Mouse (Mus musculus) intestine, embryonic 14.5 days (tissue): ENCODE data around the gene Carhsp1. TPM values are rescaled to one million over a fixed set of nuclear protein-coding genes. Genes with fewer than 3 reads are reported as not detected.

Experiments used
- ATAC-seq: fragments of 200-750 bp; cut with Nextera tagmentation; replicated peaks from 2 replicates; pipeline ENCODE4 v1.8.0; 2017; ENCODE audit warnings: low read depth, moderate number of reproducible peaks, moderate TSS enrichment, moderate library complexity; ENCODE audit not compliant: low FRiP score, low TSS enrichment
- DNase-seq: peaks from one replicate; pipeline ENCODE4 v3.0.0-alpha.2; 2018; ENCODE audit warnings: low spot score
- H3K27ac ChIP-seq: fragments of 300-500 bp; sonication (generic); 2 replicates; pipeline ENCODE4 v1.5.1; 2014; ENCODE audit warnings: low read depth, mild to moderate bottlenecking, control low read depth
- H3K27me3 ChIP-seq: fragments of 300-500 bp; sonication (generic); replicated peaks from 2 replicates; pipeline ENCODE4 v1.6.1; 2014; ENCODE audit warnings: low read length, control low read depth; ENCODE audit not compliant: control insufficient read depth, insufficient read depth
- H3K36me3 ChIP-seq: fragments of 300-500 bp; sonication (generic); 2 replicates; pipeline ENCODE4 v1.6.1; 2014; ENCODE audit warnings: low read length, control low read depth; ENCODE audit not compliant: control insufficient read depth, insufficient read depth
- H3K4me1 ChIP-seq: fragments of 300-500 bp; sonication (generic); replicated peaks from 2 replicates; pipeline ENCODE4 v1.6.1; 2014; ENCODE audit warnings: low read length, control low read depth, mixed read lengths; ENCODE audit not compliant: control insufficient read depth, insufficient read depth
- H3K4me2 ChIP-seq: fragments of 300-500 bp; sonication (generic); 2 replicates; pipeline ENCODE4 v1.6.1; 2014; ENCODE audit warnings: low read length
- H3K4me3 ChIP-seq: fragments of 300-500 bp; sonication (generic); 2 replicates; pipeline ENCODE4 v1.5.1; 2014; ENCODE audit warnings: low read depth, low read length, control low read depth, mixed read lengths
- H3K9ac ChIP-seq: fragments of 300-500 bp; sonication (generic); 2 replicates; pipeline ENCODE4 v1.6.1; 2014; ENCODE audit warnings: mild to moderate bottlenecking, low read length
- H3K9me3 ChIP-seq: fragments of 300-500 bp; sonication (generic); 2 replicates; pipeline ENCODE4 v1.6.1; 2016; ENCODE audit warnings: low read length, control low read depth; ENCODE audit not compliant: control insufficient read depth
- WGBS: fragments of 180-500 bp; shearing (Covaris S2); extraction: QIAGEN DNeasy Blood & Tissue Kit; methylation state at CpG from one replicate; pipeline ENCODE4 v1.1.7; 2014; 5-methylcytosine and 5-hydroxymethylcytosine counted together
- polyA plus RNA-seq: library from polyadenylated mRNA; unstranded; fragments of >200 nt; fragmentation: Nextera tagmentation; extraction: Ambion mirVana; gene quantifications from 2 replicates; pipeline ENCODE4 v1.2.1, GENCODE M21; 2014

Carhsp1 gene
- polyA plus RNA-seq, 1 experiment from 2014 or later: 41.5 TPM

DNA sequence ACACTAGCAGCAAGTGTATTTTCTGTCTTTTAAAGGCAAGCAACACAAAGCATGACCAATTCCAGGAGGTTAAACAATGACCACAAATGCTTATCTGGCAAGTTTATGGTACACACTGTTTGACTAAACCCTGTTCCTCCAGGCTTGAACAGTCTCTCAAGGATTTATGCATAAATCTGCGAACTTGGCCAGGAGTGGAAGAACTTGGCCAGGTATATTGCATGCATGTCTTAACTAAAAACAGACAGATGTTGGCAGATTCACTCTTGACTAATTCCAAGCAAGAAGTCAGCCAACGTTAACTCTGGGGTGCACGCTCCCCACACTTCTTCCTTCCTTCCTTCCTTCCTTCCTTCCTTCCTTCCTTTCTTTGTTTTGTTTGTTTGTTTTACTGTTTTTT, 7.8 kb upstream of the Carhsp1 start:
- ATAC-seq: no peak
- Histone ChIP-seq H3K27ac (no peak overlapping the region), H3K4me2 (no peak overlapping the region), H3K27me3 (no peaks in the 10 kb centered on the region), H3K9me3 (no peaks in the 10 kb centered on the region), H3K36me3 (no peaks in the 10 kb centered on the region), H3K4me1 (no peaks in the 10 kb centered on the region), H3K4me3 (no peak overlapping the region), H3K9ac (no peak overlapping the region)
- no peak for DNase-seq
- WGBS: 63% methylated on average over 3 of the region's 3 CpGs

DNA sequence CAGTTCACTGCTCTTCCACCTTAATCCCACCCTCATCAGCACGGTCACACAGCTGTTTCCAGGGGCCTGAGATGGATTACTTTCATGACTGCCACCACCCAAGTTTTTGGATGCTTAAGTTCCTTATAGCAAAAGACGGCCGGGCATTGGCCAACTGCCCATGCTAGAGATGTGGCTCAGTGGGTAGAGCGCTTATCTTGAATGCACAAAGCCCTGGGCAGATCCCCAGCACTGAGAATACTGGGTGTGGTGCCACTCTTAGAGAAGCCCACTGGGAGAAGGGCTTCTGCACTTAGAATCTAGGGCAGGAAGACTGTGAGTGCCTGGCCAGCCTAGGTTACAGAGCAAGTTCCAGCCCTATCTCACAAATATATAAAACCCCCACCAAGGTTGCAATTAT, 6.7 kb upstream of the Carhsp1 start:
- Histone ChIP-seq H3K9ac (no peak overlapping the region), H3K4me1 (no peaks in the 10 kb centered on the region), H3K4me2 (no peak overlapping the region), H3K36me3 (no peaks in the 10 kb centered on the region), H3K27me3 (no peaks in the 10 kb centered on the region), H3K27ac (no peak overlapping the region), H3K4me3 (no peak overlapping the region), H3K9me3 (no peaks in the 10 kb centered on the region)
- 86% methylated on average over 4 of the region's 4 CpGs for WGBS
- DNase-seq: no peak
- ATAC-seq: no peak

DNA sequence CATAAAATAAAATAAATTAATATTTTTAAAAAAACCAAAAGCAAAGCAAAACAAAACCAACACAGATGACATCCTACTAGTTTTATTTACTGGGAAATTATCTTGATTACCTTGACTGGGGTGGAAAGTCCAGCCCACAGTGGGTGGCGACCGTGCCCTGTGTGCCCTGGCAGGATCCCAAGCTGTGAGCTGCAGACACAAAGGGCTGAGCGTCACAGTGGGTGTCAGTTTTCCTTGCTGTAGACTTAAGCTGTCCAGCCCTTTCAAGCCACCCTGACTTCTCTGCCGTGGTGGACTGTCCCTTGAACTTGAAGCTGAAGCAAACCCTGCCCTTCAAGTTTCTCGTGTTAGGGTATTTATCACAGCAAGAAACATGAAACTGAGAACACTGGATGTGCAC, 6.1 kb upstream of the Carhsp1 start:
- no peak overlapping the region for H3K4me3 ChIP-seq
- no peak overlapping the region for H3K9ac ChIP-seq
- no peak overlapping the region for H3K27ac ChIP-seq
- H3K27me3 ChIP-seq: no peaks in the 10 kb centered on the region
- WGBS: 73% methylated on average over 5 of the region's 5 CpGs
- no peaks in the 10 kb centered on the region for H3K36me3 ChIP-seq
- no peaks in the 10 kb centered on the region for H3K4me1 ChIP-seq
- no peak overlapping the region for H3K4me2 ChIP-seq
- ATAC-seq (no peak), DNase-seq (no peak)
- no peaks in the 10 kb centered on the region for H3K9me3 ChIP-seq

DNA sequence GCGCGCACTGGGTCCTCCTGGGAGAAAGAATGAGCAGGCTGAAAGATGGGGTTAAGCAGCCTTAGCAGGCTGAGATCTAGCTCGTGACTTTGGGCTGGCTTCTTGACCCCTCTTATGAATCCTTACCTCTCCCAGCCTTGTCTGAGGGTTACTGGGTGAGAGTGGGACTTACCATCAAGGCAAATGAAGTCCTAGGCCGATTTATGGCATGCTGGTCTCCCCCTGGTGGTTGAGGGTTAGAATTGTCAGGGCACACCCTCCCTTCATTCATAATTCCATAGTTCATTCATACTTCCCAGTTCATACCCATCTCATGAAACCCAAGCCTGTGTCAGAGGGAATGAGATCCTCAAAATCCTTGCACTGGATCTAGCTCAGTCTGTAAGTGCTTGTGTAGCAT, 4.8 kb upstream of the Carhsp1 start:
- Histone ChIP-seq H3K9me3 (no peaks in the 10 kb centered on the region), H3K4me1 (no peaks in the 10 kb centered on the region), H3K9ac (no peak overlapping the region), H3K36me3 (no peaks in the 10 kb centered on the region), H3K4me2 (no peak overlapping the region), H3K27me3 (no peaks in the 10 kb centered on the region), H3K27ac (no peak overlapping the region), H3K4me3 (no peak overlapping the region)
- DNase-seq (peak; percentile 63), ATAC-seq (no peak)
- WGBS: 54% methylated on average over 4 of the region's 4 CpGs

DNA sequence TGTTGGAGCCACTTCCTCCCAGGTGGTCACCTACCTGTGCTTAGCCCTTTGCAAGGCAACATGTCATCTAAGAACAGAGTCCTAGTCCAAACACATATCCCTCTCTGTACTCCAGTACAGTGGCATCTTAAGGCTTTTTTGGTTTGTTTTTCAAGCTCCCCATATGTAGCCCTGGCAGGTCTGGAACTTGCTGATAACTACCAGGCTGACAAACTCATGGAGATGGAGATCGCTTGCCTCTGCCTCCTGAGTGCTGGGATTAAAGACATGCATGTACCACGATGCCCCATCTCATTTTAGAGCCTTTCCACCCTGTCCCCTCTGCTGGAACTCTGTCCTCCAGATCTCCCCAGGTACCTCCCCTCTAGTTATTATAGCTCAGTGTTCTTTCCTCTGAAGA, 4.3 kb upstream of the Carhsp1 start:
- no peaks in the 10 kb centered on the region for H3K27me3 ChIP-seq
- 75% methylated on average over 2 of the region's 2 CpGs for WGBS
- H3K27ac ChIP-seq: no peak overlapping the region
- no peak overlapping the region for H3K4me2 ChIP-seq
- no peaks in the 10 kb centered on the region for H3K36me3 ChIP-seq
- DNase-seq: no peak
- H3K9ac ChIP-seq: no peak overlapping the region
- no peak overlapping the region for H3K4me3 ChIP-seq
- H3K9me3 ChIP-seq: no peaks in the 10 kb centered on the region
- ATAC-seq: no peak
- H3K4me1 ChIP-seq: no peaks in the 10 kb centered on the region

DNA sequence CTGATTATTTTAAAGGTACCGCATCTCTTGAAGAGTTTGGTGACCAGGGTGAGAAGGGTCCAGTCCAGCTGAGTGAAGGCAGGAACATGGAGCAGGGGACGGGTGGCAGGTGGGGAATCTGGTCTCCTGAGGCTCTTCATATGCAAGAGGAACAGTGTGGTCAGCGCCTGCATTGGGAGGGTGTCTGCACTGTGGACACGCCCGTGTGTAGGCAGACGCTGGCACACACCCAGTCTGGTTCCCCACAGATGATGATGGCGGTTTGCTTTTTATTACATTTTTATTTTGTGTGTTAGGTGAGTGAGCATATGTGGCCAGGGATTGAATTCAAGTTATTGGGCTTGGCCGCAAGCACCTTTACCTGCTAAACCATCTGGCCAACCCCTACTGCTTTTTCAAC, 3.6 kb upstream of the Carhsp1 start:
- ATAC-seq: no peak
- WGBS: 83% methylated on average over 8 of the region's 8 CpGs
- no peaks in the 10 kb centered on the region for H3K27me3 ChIP-seq
- H3K27ac ChIP-seq: no peak overlapping the region
- no peak for DNase-seq
- H3K4me1 ChIP-seq: peaks cover 3% of the 10 kb centered on the region
- no peak overlapping the region for H3K4me3 ChIP-seq
- H3K9ac ChIP-seq: no peak overlapping the region
- H3K9me3 ChIP-seq: no peaks in the 10 kb centered on the region
- H3K4me2 ChIP-seq: no peak overlapping the region
- no peaks in the 10 kb centered on the region for H3K36me3 ChIP-seq

DNA sequence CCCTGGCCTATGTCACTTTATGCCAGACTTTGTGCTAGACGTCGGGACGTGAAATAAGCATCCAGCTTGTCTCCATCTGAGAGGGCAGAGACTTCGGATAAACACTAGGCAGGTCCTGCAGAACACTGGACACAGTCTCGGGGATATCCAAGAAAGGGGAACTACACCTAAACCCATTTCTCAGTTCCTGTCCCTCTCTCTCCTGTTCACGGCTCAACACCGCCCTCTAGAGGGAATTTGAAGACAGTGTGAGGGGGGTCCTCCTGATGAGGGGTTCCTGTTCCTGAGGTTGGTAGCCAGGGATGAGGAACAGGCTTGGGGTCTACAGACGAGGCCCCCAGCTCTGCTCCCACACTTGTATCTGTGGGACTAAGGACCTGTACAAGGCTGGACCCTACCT, 2.2 kb upstream of the Carhsp1 start:
- ATAC-seq: no peak
- H3K27me3 ChIP-seq: no peaks in the 10 kb centered on the region
- no peak overlapping the region for H3K9ac ChIP-seq
- H3K4me1 ChIP-seq: peaks cover 17% of the 10 kb centered on the region
- H3K9me3 ChIP-seq: no peaks in the 10 kb centered on the region
- peak; percentile 66 for DNase-seq
- no peak overlapping the region for H3K4me2 ChIP-seq
- H3K36me3 ChIP-seq: 0 out of 2 replicates have a peak, but pooled peaks cover under 1% of the 10 kb centered on the region
- no peak overlapping the region for H3K4me3 ChIP-seq
- no peak overlapping the region for H3K27ac ChIP-seq
- WGBS: 4% methylated on average over 8 of the region's 8 CpGs

DNA sequence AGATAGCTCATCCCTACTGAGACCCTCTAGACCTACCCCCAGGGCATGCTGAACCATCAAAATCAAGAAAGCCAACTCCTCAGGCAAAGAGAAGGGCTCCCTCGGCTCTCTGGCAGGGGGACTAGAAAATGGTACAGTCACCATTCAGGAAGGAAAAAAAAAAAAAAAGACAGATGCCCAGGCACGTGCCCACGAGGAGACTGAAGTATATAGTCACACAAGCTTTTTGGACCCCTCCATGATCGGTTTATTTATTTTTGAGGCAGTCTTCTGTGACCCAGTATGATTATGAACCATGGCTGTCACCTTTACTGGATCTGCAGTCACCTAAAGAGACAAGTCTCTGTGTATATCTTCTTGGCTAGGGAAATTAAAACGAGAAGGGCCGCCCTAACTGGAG, 1.4 kb upstream of the Carhsp1 start:
- WGBS: 71% methylated on average over 6 of the region's 6 CpGs

DNA sequence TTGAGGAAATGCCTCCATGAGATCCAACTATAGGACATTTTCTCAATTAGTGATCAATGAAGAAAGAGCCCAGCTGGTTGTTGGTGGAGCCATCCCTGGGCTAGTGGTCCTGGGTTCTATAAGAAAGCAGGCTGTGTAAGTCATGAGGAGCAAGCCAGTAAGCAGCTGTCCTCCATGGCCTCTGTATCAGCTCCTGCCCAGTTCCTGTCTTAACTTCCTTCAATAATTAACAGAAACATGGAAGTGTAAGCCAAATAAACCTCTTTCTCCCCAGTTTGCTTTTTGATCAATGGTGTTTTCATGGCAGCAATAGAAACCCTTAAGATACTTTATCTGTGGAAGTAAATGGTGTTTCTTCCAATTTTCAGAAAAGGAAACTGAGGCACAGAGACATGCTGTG, 856 bp upstream of the Carhsp1 start:
- no peak overlapping the region for H3K4me3 ChIP-seq
- no peaks in the 10 kb centered on the region for H3K9me3 ChIP-seq
- 0 out of 2 replicates have a peak, but pooled peaks cover 4% of the 10 kb centered on the region for H3K36me3 ChIP-seq
- no peak for ATAC-seq
- no peak overlapping the region for H3K27ac ChIP-seq
- peaks cover 22% of the 10 kb centered on the region for H3K4me1 ChIP-seq
- no peak for DNase-seq
- no peak overlapping the region for H3K9ac ChIP-seq
- H3K4me2 ChIP-seq: peak overlapping the region; percentile 58
- H3K27me3 ChIP-seq: no peaks in the 10 kb centered on the region

More for the DNA sequence above, 1.4 kb upstream of the Carhsp1 start:
- ATAC-seq (no peak), DNase-seq (no peak)
- Histone ChIP-seq H3K9ac (no peak overlapping the region), H3K4me3 (no peak overlapping the region), H3K4me2 (no peak overlapping the region), H3K9me3 (no peaks in the 10 kb centered on the region), H3K4me1 (peaks cover 17% of the 10 kb centered on the region), H3K27me3 (no peaks in the 10 kb centered on the region), H3K36me3 (0 out of 2 replicates have a peak, but pooled peaks cover 4% of the 10 kb centered on the region), H3K27ac (no peak overlapping the region)
